Mouse (Mus musculus) lung, postnatal 36 days (tissue): Measurements from ENCODE around the gene 2810004N23Rik.

ENCODE experiments used
- DNase-seq: peaks from one replicate; pipeline ENCODE4 v3.0.0; 2022; ENCODE audit warnings: mixed read lengths

2810004N23Rik gene

GRCm38 (mm10) chr8:124819612-124820115 lies 43.3 kb downstream of the 2810004N23Rik start:
- no peak for DNase-seq

- no peak for DNase-seq
These were observed 45.6 kb downstream of the 2810004N23Rik start for GRCm38 (mm10) chr8:124817361-124817760.

GRCm38 (mm10) chr8:124816866-124817265 lies 46.1 kb downstream of the 2810004N23Rik start:
- no peak for DNase-seq

- DNase-seq: no peak
These were observed 47.0 kb downstream of the 2810004N23Rik start for GRCm38 (mm10) chr8:124815870-124816269.

- no peak for DNase-seq
These were observed 49.6 kb downstream of the 2810004N23Rik start for GRCm38 (mm10) chr8:124813326-124813725.

- DNase-seq: no peak
These were observed 52.1 kb downstream of the 2810004N23Rik start for GRCm38 (mm10) chr8:124810689-124811394.

GRCm38 (mm10) chr8:124810056-124810610 lies 52.8 kb downstream of the 2810004N23Rik start:
- no peak for DNase-seq

GRCm38 (mm10) chr8:124809419-124809818 lies 53.5 kb downstream of the 2810004N23Rik start:
- no peak for DNase-seq

GRCm38 (mm10) chr8:124805990-124806389 lies 56.9 kb downstream of the 2810004N23Rik start:
- no peak for DNase-seq

GRCm38 (mm10) chr8:124803824-124804702 lies 58.9 kb downstream of the 2810004N23Rik start:
- DNase-seq: no peak

- DNase-seq: no peak
These were observed 62.4 kb downstream of the 2810004N23Rik start for GRCm38 (mm10) chr8:124800542-124800941.

- DNase-seq: no peak
These were observed 67.0 kb downstream of the 2810004N23Rik start for GRCm38 (mm10) chr8:124795781-124796488.

- peak; percentile 41 for DNase-seq
These were observed 68.5 kb downstream of the 2810004N23Rik start for GRCm38 (mm10) chr8:124794486-124794780.

GRCm38 (mm10) chr8:124793661-124794485 lies 69.0 kb downstream of the 2810004N23Rik start:
- no peak for DNase-seq

GRCm38 (mm10) chr8:124793172-124793651 lies 69.7 kb downstream of the 2810004N23Rik start:
- DNase-seq: peak; percentile 87

- DNase-seq: no peak
These were observed 70.2 kb downstream of the 2810004N23Rik start, which contains the start of gene Trim67 for GRCm38 (mm10) chr8:124792708-124793107. TSS of gene Trim67 (plus strand) at chr8:124793092.

GRCm38 (mm10) chr8:124792186-124792585 lies 70.7 kb downstream of the 2810004N23Rik start:
- DNase-seq: no peak

- no peak for DNase-seq
These were observed 71.2 kb downstream of the 2810004N23Rik start for GRCm38 (mm10) chr8:124791751-124792150.

GRCm38 (mm10) chr8:124790676-124791075 lies 72.2 kb downstream of the 2810004N23Rik start:
- no peak for DNase-seq
